Mouse (Mus musculus): Measurements from ENCODE around the gene Notum.

GRCm38 (mm10) chr11:120608241-120609034 is 52.5 kb downstream of the Notum start, which contains the start of gene Npb:
- TF ChIP-seq CTCF (IDR thresholded peaks at IDR 0.05; ENCODE audit: low read depth): no peak
- no peak for TF ChIP-seq EP300 (IDR thresholded peaks at IDR 0.05; ENCODE audit: low read depth)
